Mouse (Mus musculus): ENCODE data around the gene Fgfr2. TPM values are rescaled to one million over a fixed set of nuclear protein-coding genes. Genes with fewer than 3 reads are reported as not detected.

Fgfr2 gene
- polyA plus RNA-seq, 1 experiment, result 3.0 TPM

DNA sequence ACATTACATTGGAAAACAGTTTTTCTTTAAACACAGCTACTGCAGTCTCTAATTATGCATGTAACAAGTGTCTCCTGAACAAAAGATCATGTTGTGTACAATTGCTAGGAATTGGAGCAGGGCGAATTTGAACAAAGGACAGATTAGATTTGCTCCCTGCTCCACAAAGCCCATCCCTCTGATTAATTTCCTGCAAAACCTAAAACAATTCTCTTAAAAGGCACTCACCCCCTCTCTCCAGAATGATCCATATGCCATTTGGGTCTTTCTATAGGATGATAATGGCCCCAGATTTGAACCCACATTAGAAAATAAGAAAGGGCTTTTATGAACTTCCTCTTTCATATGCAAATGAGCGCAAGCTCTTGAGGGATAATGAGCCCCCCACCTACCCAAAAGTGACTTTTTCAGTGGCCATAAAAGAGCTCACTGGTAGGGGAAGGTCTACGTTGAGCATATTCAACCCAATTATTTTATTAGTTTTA, 1658.0 kb downstream of the Fgfr2 start:
- H3K27me3 ChIP-seq (ENCODE audit: control insufficient read depth, insufficient read depth, low read length), result no peaks in the 10 kb centered on the region
- no peaks in the 10 kb centered on the region for H3K36me3 ChIP-seq (ENCODE audit: control insufficient read depth, insufficient read depth, low read length)
- TF ChIP-seq POLR2A (IDR thresholded peaks at IDR 0.05; ENCODE audit: control insufficient read depth, low read depth, low read length), result no peak
- TF ChIP-seq CTCF (IDR thresholded peaks at IDR 0.05; ENCODE audit: control insufficient read depth, insufficient read depth, insufficient replicate concordance, low read depth, low read length), result no peak
- no peak overlapping the region for H3K4me3 ChIP-seq (ENCODE audit: control insufficient read depth, low read depth, low read length)
- H3K4me1 ChIP-seq (ENCODE audit: control insufficient read depth, insufficient read depth, low read length), result no peaks in the 10 kb centered on the region
- no peak overlapping the region for H3K27ac ChIP-seq (ENCODE audit: control insufficient read depth, insufficient read depth, low read depth, low read length)

GRCm38 (mm10) chr7:131456714-131457113, 1666.4 kb downstream of the Fgfr2 start:
- H3K27me3 ChIP-seq (ENCODE audit: control insufficient read depth, insufficient read depth, low read length), result no peaks in the 10 kb centered on the region

DNA sequence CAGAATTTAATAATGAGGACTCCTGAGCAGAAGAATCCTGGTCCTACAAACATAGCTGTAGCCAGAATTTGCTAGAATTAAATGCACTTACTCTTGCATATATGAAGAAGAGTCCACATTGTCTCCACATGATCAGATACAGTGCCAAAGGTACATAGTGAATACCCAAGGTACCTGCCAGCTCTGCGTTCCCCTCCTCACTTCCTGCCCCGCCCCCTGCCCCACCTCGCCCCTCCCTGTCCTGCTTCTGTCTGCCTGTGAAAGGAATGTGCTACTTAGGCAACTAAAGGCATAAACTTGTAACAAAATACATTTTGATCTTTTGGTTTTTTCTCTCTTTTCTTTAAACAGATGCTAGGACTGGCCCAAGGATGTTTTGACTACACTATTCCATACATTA, 1686.1 kb downstream of the Fgfr2 start:
- no peaks in the 10 kb centered on the region for H3K27me3 ChIP-seq (ENCODE audit: control insufficient read depth, insufficient read depth, low read length)
- TF ChIP-seq POLR2A (IDR thresholded peaks at IDR 0.05; ENCODE audit: control insufficient read depth, low read depth, low read length) (no peak), CTCF (IDR thresholded peaks at IDR 0.05; ENCODE audit: control insufficient read depth, insufficient read depth, insufficient replicate concordance, low read depth, low read length) (no peak)

More at GRCm38 (mm10) chr7:131456714-131457113, 1666.4 kb downstream of the Fgfr2 start:
- no peak overlapping the region for H3K4me3 ChIP-seq (ENCODE audit: control insufficient read depth, low read depth, low read length)
- H3K27ac ChIP-seq (ENCODE audit: control insufficient read depth, insufficient read depth, low read depth, low read length), result no peak overlapping the region
- TF ChIP-seq CTCF (IDR thresholded peaks at IDR 0.05; ENCODE audit: control insufficient read depth, insufficient read depth, insufficient replicate concordance, low read depth, low read length), result no peak
- TF ChIP-seq POLR2A (IDR thresholded peaks at IDR 0.05; ENCODE audit: control insufficient read depth, low read depth, low read length), result no peak
- no peaks in the 10 kb centered on the region for H3K4me1 ChIP-seq (ENCODE audit: control insufficient read depth, insufficient read depth, low read length)
- no peaks in the 10 kb centered on the region for H3K36me3 ChIP-seq (ENCODE audit: control insufficient read depth, insufficient read depth, low read length)

GRCm38 (mm10) chr7:131434276-131434675, 1688.9 kb downstream of the Fgfr2 start:
- Histone ChIP-seq H3K27me3 (ENCODE audit: control insufficient read depth, insufficient read depth, low read length) (no peaks in the 10 kb centered on the region), H3K4me1 (ENCODE audit: control insufficient read depth, insufficient read depth, low read length) (no peaks in the 10 kb centered on the region), H3K36me3 (ENCODE audit: control insufficient read depth, insufficient read depth, low read length) (no peaks in the 10 kb centered on the region; the same call in 1 of the 2 replicates), H3K27ac (ENCODE audit: control insufficient read depth, insufficient read depth, low read depth, low read length) (no peak overlapping the region), H3K4me3 (ENCODE audit: control insufficient read depth, low read depth, low read length) (no peak overlapping the region)
- TF ChIP-seq CTCF (IDR thresholded peaks at IDR 0.05; ENCODE audit: control insufficient read depth, insufficient read depth, insufficient replicate concordance, low read depth, low read length) (no peak), POLR2A (IDR thresholded peaks at IDR 0.05; ENCODE audit: control insufficient read depth, low read depth, low read length) (no peak)

More for the DNA sequence above, 1686.1 kb downstream of the Fgfr2 start:
- no peaks in the 10 kb centered on the region for H3K4me1 ChIP-seq (ENCODE audit: control insufficient read depth, insufficient read depth, low read length)
- no peaks in the 10 kb centered on the region; the same call in 1 of the 2 replicates for H3K36me3 ChIP-seq (ENCODE audit: control insufficient read depth, insufficient read depth, low read length)
- H3K27ac ChIP-seq (ENCODE audit: control insufficient read depth, insufficient read depth, low read depth, low read length), result no peak overlapping the region
- no peak overlapping the region for H3K4me3 ChIP-seq (ENCODE audit: control insufficient read depth, low read depth, low read length)

- H3K27me3 ChIP-seq (ENCODE audit: control insufficient read depth, insufficient read depth, low read length), result no peaks in the 10 kb centered on the region
- no peaks in the 10 kb centered on the region for H3K4me1 ChIP-seq (ENCODE audit: control insufficient read depth, insufficient read depth, low read length)
- H3K4me3 ChIP-seq (ENCODE audit: control insufficient read depth, low read depth, low read length), result no peak overlapping the region
- H3K27ac ChIP-seq (ENCODE audit: control insufficient read depth, insufficient read depth, low read depth, low read length), result no peak overlapping the region
- no peaks in the 10 kb centered on the region; the same call in 1 of the 2 replicates for H3K36me3 ChIP-seq (ENCODE audit: control insufficient read depth, insufficient read depth, low read length)
- TF ChIP-seq CTCF (IDR thresholded peaks at IDR 0.05; ENCODE audit: control insufficient read depth, insufficient read depth, insufficient replicate concordance, low read depth, low read length), result no peak
- TF ChIP-seq POLR2A (IDR thresholded peaks at IDR 0.05; ENCODE audit: control insufficient read depth, low read depth, low read length), result no peak
Measured at GRCm38 (mm10) chr7:131432244-131432643, 1690.9 kb downstream of the Fgfr2 start.

- Histone ChIP-seq H3K36me3 (ENCODE audit: control insufficient read depth, insufficient read depth, low read length) (no peaks in the 10 kb centered on the region), H3K27ac (ENCODE audit: control insufficient read depth, insufficient read depth, low read depth, low read length) (no peak overlapping the region), H3K27me3 (ENCODE audit: control insufficient read depth, insufficient read depth, low read length) (no peaks in the 10 kb centered on the region), H3K4me3 (ENCODE audit: control insufficient read depth, low read depth, low read length) (no peak overlapping the region), H3K4me1 (ENCODE audit: control insufficient read depth, insufficient read depth, low read length) (no peaks in the 10 kb centered on the region)
- TF ChIP-seq CTCF (IDR thresholded peaks at IDR 0.05; ENCODE audit: control insufficient read depth, insufficient read depth, insufficient replicate concordance, low read depth, low read length), result no peak
- no peak for TF ChIP-seq POLR2A (IDR thresholded peaks at IDR 0.05; ENCODE audit: control insufficient read depth, low read depth, low read length)
Measured at GRCm38 (mm10) chr7:131427331-131427730, 1695.8 kb downstream of the Fgfr2 start.

DNA sequence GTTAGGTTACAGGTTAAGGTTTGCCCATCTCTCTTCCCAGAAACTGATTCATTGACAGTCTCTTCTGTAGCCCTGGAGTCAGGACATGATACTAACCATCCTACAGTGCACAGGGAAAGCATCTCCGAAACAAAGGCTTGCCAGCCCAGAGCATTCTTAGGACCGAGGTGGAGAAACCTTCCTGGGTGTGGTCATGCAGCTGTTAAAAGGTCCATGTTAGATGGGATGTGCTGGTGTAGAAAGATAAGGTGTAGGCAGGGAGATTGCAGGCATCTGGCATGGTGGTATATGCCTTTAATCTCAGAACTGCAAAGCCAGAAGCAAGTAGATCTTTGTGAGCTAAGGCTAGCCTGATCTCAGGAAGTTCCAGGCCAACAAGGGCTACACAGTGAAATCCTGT, 1698.2 kb downstream of the Fgfr2 start:
- Histone ChIP-seq H3K27me3 (ENCODE audit: control insufficient read depth, insufficient read depth, low read length) (no peaks in the 10 kb centered on the region), H3K4me1 (ENCODE audit: control insufficient read depth, insufficient read depth, low read length) (no peaks in the 10 kb centered on the region)
- no peak for TF ChIP-seq CTCF (IDR thresholded peaks at IDR 0.05; ENCODE audit: control insufficient read depth, insufficient read depth, insufficient replicate concordance, low read depth, low read length)
- TF ChIP-seq POLR2A (IDR thresholded peaks at IDR 0.05; ENCODE audit: control insufficient read depth, low read depth, low read length), result no peak

More for the DNA sequence above, 1698.2 kb downstream of the Fgfr2 start:
- Histone ChIP-seq H3K36me3 (ENCODE audit: control insufficient read depth, insufficient read depth, low read length) (no peaks in the 10 kb centered on the region), H3K27ac (ENCODE audit: control insufficient read depth, insufficient read depth, low read depth, low read length) (no peak overlapping the region), H3K4me3 (ENCODE audit: control insufficient read depth, low read depth, low read length) (peak overlapping the region; percentile 66)
